Mouse (Mus musculus) limb, embryonic 14.5 days (tissue): ENCODE data around the gene Timd4. TPM values are rescaled to one million over a fixed set of nuclear protein-coding genes. Genes with fewer than 3 reads are reported as not detected.

Source experiments
- ATAC-seq: fragments of 200-750 bp; cut with Nextera tagmentation; 2 replicates; pipeline ENCODE4 v1.8.0; 2017; ENCODE audit warnings: low read depth, moderate number of reproducible peaks, moderate TSS enrichment; ENCODE audit not compliant: low FRiP score
- DNase-seq: peaks from one replicate; pipeline ENCODE4 v3.0.0-alpha.2; 2015; ENCODE audit warnings: low spot score
- H3K27ac ChIP-seq: fragments of 300-500 bp; sonication (generic); replicated peaks from 2 replicates; pipeline ENCODE4 v1.5.1; 2014; ENCODE audit warnings: low read depth, mild to moderate bottlenecking, low read length, moderate library complexity, mixed read lengths
- H3K27me3 ChIP-seq: fragments of 300-500 bp; sonication (generic); 2 replicates; pipeline ENCODE4 v1.6.1; 2014; ENCODE audit warnings: low read length, mixed read lengths; ENCODE audit not compliant: control insufficient read depth, insufficient read depth
- H3K36me3 ChIP-seq: fragments of 300-500 bp; sonication (generic); 2 replicates; pipeline ENCODE4 v1.6.1; 2014; ENCODE audit warnings: mild to moderate bottlenecking, low read length, moderate library complexity, mixed read lengths; ENCODE audit not compliant: control insufficient read depth, insufficient read depth
- H3K4me1 ChIP-seq: fragments of 300-500 bp; sonication (generic); 2 replicates; pipeline ENCODE4 v1.6.1; 2014; ENCODE audit warnings: antibody characterized with exemption, low read length, mixed read lengths; ENCODE audit not compliant: control insufficient read depth, insufficient read depth
- H3K4me2 ChIP-seq: fragments of 300-500 bp; sonication (generic); replicated peaks from 2 replicates; pipeline ENCODE4 v1.6.1; 2014; ENCODE audit warnings: low read depth, mild to moderate bottlenecking, low read length, moderate library complexity; ENCODE audit not compliant: severe bottlenecking
- H3K4me3 ChIP-seq: fragments of 300-500 bp; sonication (generic); replicated peaks from 2 replicates; pipeline ENCODE4 v1.5.1; 2014; ENCODE audit warnings: low read length
- H3K9ac ChIP-seq: fragments of 300-500 bp; sonication (generic); 2 replicates; pipeline ENCODE4 v1.6.1; 2014; ENCODE audit warnings: mild to moderate bottlenecking, low read depth, low read length, moderate library complexity; ENCODE audit not compliant: severe bottlenecking
- H3K9me3 ChIP-seq: fragments of 300-500 bp; sonication (generic); 2 replicates; pipeline ENCODE4 v1.6.1; 2016; ENCODE audit warnings: low read length; ENCODE audit not compliant: control insufficient read depth
- POLR2A ChIP-seq: fragments of 200-500 bp; IDR thresholded peaks from 2 replicates; pipeline ENCODE4 v1.8.0; 2012; ENCODE audit warnings: inconsistent platforms, mild to moderate bottlenecking, moderate library complexity, borderline replicate concordance; ENCODE audit not compliant: insufficient read depth, insufficient read length; ENCODE audit errors: extremely low read depth
- WGBS: fragments of 180-500 bp; shearing (Covaris S2); extraction: QIAGEN DNeasy Blood & Tissue Kit; methylation state at CpG from one replicate; pipeline ENCODE4 v1.1.7; 2014; 5-methylcytosine and 5-hydroxymethylcytosine counted together
- polyA plus RNA-seq, 2 experiments: library from polyadenylated mRNA; depleted of rRNA in 1 of 2; stranded (reverse) in 1 of 2; unstranded in 1 of 2; fragments of >200 nt; fragmentation: Nextera tagmentation in 1 of 2; extraction: Ambion mirVana in 1 of 2; gene quantifications; 2 replicates each; pipeline versions ENCODE4 v1.2.1 to v1.2.3; 2012 to 2014

Gene Timd4
- polyA plus RNA-seq, 2 experiments: 0.16 to 0.25 TPM

DNA sequence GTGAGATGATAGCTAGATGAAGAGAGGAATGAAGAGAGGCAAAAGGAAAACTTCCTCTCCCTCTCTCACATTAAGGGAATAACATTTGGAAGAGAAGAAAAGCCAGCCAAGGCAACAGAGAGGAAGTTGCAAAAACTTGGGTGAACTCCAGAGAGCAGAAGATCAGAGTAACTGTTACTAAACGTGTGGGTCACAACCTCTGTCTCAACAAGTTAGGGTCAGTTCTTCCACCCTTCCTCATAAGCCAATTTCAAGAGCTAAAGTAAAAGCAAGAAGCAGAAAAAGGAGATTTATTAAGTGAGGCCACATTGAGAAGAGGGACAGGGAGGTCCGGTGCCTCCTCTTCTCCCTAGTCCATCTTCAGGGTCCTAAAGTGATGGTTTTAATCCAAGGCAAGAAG lies 19.7 kb downstream of the Timd4 start:
- no peaks in the 10 kb centered on the region for H3K27me3 ChIP-seq
- no peak overlapping the region for H3K9ac ChIP-seq
- no peaks in the 10 kb centered on the region for H3K4me1 ChIP-seq
- no peak for TF ChIP-seq POLR2A
- no peak overlapping the region for H3K4me2 ChIP-seq
- no peaks in the 10 kb centered on the region for H3K9me3 ChIP-seq
- no peak for ATAC-seq
- no peak overlapping the region for H3K27ac ChIP-seq
- no peak for DNase-seq
- no peaks in the 10 kb centered on the region for H3K36me3 ChIP-seq
- 72% methylated on average over 2 of the region's 2 CpGs for WGBS
- H3K4me3 ChIP-seq: no peak overlapping the region

DNA sequence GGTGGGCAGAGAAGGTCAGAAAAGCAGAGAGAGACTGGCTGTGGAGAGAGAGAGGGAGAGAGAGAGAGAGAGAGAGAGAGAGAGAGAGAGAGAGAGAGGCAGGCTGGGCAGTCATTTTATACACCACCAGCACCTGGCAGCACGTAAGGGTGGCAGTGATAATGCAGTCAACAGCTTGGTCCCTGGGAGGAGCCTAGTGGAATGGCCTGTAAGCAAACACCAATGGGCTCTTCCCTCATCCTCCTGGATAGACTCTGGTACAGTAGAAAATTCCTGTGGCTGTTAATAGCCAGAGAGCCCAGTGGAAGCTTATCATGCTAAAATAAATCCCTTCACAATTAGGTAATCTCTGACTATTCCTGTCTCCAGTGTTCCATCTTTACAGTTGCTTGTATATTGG lies 24.5 kb downstream of the Timd4 start:
- Histone ChIP-seq H3K27ac (no peak overlapping the region), H3K4me3 (no peak overlapping the region), H3K4me1 (no peaks in the 10 kb centered on the region), H3K27me3 (no peaks in the 10 kb centered on the region), H3K9ac (no peak overlapping the region), H3K4me2 (no peak overlapping the region), H3K36me3 (no peaks in the 10 kb centered on the region), H3K9me3 (no peaks in the 10 kb centered on the region)
- ATAC-seq (no peak), DNase-seq (no peak)
- 56% methylated on average over 1 of the region's 1 CpGs for WGBS
- no peak for TF ChIP-seq POLR2A

DNA sequence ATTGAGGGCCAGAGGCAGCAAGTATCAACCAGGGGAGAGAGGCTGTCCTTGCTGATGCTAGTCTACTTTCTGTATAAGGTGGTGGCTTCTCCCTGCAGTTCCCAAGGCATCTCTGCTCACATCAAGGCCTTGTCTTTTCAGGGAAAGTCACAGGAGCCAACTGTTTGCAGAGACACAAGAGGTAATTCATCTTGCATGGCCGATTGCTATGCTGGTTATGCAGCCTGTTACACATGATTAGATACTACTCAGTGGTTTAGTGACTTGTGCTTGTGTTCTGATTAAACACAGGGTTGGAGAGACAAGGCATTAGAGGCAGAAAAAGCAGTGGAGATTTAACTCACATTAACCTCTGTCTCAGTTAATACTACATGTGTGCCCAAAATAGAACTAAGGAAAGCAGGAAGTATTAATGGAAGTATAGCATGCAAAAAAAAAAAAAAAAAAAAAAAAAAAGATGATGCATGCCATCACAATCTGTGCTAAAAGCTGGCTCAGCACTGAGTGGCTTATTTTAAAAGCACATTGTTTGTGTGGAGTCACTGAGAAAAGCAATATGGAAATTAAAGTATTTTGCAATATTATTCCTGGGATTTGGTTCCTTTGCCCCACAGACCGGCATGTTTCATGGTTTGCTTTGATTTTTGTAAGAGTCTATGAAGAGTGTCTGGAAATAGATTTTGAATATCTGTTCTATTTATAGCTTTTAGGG lies 31.6 kb downstream of the Timd4 start:
- Histone ChIP-seq H3K27ac (no peak overlapping the region), H3K27me3 (no peaks in the 10 kb centered on the region), H3K4me2 (no peak overlapping the region), H3K9ac (no peak overlapping the region), H3K36me3 (no peaks in the 10 kb centered on the region), H3K4me3 (no peak overlapping the region), H3K4me1 (no peaks in the 10 kb centered on the region), H3K9me3 (no peaks in the 10 kb centered on the region)
- ATAC-seq (no peak), DNase-seq (no peak)
- no peak for TF ChIP-seq POLR2A
- WGBS: 78% methylated on average over 2 of the region's 2 CpGs

DNA sequence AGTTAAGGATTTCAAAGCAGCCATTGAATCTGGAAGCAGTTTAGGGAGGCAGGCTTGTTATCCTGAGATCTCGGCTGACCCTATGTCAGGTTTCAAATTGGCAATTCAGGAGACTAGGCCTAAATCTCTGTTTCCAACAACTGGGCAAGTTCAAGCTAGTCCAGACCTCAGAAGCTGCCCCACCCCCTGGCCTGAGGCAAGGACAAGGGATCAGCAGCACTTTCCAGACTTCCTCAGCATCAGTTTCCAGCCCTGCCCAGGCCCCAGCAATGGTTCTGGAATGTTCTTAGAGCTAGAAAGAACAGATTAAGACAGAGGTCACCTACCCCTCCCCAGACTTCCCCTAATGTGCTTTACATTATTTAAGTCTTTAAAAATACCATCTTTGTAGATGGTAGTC lies 36.1 kb downstream of the Timd4 start:
- TF ChIP-seq POLR2A: no peak
- H3K27ac ChIP-seq: no peak overlapping the region
- H3K9me3 ChIP-seq: no peaks in the 10 kb centered on the region
- no peak overlapping the region for H3K9ac ChIP-seq
- H3K4me3 ChIP-seq: no peak overlapping the region
- no peaks in the 10 kb centered on the region; the same call in 1 of the 2 replicates for H3K4me1 ChIP-seq
- DNase-seq (no peak), ATAC-seq (no peak)
- WGBS: 26% methylated on average over 1 of the region's 1 CpGs
- no peak overlapping the region for H3K4me2 ChIP-seq
- no peaks in the 10 kb centered on the region for H3K27me3 ChIP-seq
- H3K36me3 ChIP-seq: no peaks in the 10 kb centered on the region

DNA sequence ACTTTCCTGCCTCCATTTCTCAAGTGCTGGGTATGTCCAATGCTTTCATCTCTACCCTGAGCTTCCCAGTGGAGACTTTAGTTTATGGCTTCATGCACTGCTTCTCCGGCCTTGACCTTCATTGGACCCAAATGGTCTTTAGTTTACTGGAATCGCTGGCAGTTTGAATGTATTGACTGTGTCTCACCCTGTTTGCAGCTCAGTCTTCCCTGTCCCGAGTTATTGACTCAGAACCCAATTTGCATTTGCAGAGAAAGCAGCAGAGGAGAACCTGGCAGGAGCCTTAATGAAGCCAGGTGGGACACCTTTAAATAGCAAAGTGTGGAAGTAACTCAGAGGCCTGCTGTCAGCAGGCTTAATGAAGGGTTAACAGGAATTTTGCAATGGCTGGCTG lies 37.2 kb downstream of the Timd4 start:
- H3K9ac ChIP-seq: no peak overlapping the region
- TF ChIP-seq POLR2A: no peak
- H3K4me2 ChIP-seq: no peak overlapping the region
- ATAC-seq (no peak), DNase-seq (no peak)
- H3K4me1 ChIP-seq: no peaks in the 10 kb centered on the region; the same call in 1 of the 2 replicates
- WGBS: 43% methylated on average over 3 of the region's 3 CpGs
- no peak overlapping the region for H3K27ac ChIP-seq
- no peak overlapping the region for H3K4me3 ChIP-seq
- H3K27me3 ChIP-seq: no peaks in the 10 kb centered on the region
- no peaks in the 10 kb centered on the region for H3K36me3 ChIP-seq
- no peaks in the 10 kb centered on the region for H3K9me3 ChIP-seq
